Mouse (Mus musculus) kidney, adult 11 months (tissue): ENCODE data around the gene C1qtnf5.

Source experiments
- DNase-seq: peaks from one replicate; pipeline ENCODE4 v3.0.0; 2022

The C1qtnf5 gene

DNA sequence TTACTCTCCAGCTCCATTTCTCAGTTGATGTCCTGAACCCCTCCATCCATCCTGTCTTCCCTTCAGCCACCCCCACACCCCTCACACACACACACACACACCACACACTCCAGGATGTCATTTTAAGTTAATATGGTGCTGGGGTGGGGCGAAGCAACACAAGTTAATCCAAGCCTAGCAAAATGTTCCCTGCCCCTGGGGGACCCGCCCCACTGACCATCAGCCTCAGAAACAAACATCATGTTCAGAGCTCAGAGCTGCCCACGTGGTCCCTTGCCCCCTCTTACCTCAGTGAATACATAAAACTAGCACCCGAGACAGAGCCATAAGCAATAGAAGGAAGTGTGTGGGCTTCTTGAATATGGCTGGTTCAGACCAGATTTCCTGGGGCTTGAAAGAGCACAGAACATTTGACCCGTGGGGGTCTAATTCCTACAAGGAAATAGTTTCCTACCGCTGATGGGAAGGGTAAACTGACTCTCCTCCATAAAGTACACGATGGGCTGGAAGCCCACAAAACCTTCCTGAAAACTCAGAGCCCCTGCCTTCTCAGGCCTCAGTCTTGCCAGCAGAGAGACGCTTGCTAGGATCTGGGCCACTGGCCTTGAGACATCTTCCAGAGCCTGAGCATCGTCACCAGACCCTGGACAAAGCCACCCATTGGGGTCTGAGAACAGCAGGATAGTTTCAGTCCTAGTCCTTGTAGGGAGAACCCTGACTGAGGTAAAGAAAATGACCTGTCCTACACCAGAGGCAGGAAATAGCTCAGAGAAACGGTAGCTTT lies 26.9 kb upstream of the C1qtnf5 start:
- peak; percentile 94 for DNase-seq

DNA sequence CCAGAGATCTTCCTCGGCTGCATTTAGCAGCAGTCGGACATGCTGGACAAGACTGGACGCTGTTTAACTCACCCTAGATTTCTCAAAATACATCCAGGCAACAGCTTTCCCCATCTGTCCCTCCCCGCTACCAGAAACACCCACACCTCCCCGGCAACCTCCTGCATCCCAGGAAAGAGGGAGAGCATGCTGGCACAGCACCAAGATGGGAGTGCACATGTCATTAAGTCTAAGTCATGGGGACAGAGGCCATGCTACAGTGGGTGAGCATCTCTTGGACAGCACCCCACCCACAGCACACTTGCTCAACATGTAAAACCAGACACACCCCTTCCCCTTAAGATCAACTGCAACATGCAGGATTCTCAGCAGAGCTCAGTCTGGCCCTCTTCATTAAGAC lies 26.1 kb upstream of the C1qtnf5 start:
- peak; percentile 62 for DNase-seq

DNA sequence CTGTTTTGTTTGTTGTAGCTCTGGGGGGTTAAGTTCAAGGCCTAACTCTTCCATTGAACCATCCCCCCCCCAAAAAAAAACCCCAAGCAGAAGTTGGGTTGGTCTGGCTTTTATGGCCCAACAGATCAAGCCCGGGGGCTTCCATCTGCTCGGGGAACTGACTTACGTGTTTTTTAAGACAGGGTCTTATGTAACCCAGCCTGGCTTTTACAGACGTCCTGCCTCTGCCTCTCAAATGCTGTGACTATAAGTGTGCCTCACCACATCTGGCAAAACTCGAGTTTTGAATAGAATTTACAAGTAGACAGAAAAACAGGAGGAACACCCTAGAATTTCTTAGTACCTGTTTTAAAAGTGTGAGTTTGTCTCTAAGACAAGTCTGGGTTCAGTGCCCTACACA lies 25.5 kb upstream of the C1qtnf5 start:
- DNase-seq, result peak; percentile 1

DNA sequence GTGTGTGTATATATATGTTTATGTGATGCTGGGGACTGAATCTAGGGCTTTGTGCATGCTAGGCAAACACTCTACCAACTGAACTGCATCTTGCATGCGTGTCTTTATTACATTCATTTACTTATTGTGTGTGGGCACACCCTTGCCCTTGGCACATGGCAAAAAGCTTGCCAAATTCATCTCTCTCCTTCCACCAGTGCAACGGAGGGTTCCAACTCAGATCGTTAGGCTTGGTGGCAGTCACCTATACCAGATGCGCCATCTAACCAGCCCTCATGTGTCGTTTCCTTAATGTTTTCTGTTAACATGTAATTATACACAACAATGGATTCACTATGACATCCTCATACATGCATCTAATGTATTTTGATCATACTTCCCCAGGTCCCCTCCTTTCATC lies 24.8 kb upstream of the C1qtnf5 start:
- no peak for DNase-seq

DNA sequence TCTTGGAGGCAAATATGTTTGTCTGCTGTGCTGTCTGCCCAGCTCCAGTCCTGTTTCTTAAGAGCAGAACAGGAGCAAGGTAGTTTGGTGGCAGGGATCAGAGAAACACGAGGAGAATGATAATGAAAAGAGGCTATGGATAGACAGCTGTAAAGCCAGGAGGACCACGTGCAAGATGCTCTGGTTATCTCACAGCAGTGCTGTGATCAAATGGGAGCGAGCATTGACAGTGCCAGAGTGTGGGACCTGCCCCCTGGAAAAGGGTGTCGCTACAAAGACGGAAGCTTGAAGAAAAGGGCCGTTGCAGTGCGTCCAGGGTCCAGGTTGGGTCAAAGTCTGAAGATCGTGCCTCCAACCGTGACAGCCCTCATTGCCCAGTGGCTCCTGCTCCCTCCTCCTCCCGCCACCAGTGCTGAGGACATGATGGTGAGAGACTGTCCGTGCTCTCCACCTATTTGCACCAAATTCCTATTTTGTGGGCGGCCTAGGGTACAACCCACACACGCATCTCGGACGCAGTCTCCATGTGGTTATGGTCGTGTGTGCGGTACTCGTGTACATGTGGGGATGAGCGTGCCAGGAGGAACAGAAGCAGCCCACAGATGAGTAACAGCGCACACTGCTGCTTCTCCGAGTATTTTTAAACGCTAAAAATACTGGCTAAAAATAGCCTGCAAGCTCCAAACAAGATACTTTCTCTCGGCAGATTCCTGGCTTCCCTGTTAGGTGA lies 23.5 kb upstream of the C1qtnf5 start:
- DNase-seq, result peak; percentile 92

DNA sequence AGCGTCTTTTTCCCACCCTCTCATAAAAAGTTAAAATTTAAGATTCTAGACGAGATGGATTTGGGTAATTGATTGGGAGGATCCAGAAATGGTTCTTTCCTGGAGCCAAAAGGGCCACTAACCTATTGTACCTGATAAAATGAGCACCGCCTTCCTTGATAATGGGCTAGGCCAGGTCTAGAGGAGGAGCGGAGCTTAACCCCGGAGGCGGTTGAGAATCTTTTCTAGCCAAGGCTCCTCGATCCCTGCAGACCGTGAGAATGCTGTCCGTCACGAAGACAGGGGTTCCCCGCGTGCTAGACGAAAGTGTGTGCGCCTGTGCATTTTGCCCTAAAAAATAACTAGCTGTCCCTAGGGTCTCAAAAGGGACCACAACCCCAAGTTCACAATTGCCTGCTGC lies 22.8 kb upstream of the C1qtnf5 start:
- DNase-seq, result no peak

DNA sequence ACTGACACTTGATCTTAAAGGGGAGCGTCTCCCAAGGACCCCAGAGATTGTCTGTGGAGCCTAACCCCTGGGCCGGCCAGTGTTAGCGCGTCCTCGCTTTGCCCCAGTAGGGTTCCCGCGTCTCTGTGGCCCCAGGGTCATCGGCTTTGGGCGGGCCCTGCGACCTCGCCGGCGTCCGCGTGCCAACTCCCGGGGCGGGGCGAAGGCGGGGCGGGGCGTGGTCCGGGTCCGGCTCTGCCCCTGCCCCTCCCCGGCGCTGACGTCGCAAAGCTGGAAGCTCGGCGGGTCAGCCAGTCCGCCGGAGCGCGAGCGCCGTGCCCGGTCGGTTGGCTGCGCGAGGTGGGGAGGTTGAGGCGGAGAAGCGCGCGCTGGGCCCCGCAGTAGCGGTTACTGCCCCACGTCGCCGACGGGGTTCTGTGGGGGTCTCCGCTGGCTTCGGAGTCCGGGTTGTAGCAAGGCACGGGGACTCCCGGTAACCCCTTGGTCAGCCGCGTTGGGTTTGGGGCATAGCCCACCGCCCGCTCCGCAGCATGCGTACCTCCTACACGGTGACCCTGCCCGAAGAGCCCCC lies 22.3 kb upstream of the C1qtnf5 start:
- peak; percentile 96 for DNase-seq

DNA sequence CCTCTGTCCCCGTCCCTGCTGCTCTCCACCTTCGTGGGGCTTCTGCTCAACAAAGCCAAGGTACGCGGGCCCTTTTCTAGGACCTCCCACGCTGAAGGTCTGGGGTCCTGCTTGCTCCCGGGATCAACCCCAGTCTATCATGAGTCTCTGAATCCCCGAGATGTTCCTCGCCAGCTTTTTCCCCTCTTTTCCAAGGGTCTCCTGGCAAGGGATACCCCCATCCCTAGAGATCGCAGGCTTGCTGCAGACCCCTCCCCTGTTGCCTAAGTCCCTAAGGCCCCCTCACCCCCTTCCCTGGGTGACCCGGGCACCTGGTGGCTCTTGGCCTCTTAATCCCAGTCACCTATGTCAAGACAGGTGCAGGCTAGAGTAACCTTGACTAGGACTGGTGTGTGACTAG lies 21.8 kb upstream of the C1qtnf5 start:
- peak; percentile 40 for DNase-seq

DNA sequence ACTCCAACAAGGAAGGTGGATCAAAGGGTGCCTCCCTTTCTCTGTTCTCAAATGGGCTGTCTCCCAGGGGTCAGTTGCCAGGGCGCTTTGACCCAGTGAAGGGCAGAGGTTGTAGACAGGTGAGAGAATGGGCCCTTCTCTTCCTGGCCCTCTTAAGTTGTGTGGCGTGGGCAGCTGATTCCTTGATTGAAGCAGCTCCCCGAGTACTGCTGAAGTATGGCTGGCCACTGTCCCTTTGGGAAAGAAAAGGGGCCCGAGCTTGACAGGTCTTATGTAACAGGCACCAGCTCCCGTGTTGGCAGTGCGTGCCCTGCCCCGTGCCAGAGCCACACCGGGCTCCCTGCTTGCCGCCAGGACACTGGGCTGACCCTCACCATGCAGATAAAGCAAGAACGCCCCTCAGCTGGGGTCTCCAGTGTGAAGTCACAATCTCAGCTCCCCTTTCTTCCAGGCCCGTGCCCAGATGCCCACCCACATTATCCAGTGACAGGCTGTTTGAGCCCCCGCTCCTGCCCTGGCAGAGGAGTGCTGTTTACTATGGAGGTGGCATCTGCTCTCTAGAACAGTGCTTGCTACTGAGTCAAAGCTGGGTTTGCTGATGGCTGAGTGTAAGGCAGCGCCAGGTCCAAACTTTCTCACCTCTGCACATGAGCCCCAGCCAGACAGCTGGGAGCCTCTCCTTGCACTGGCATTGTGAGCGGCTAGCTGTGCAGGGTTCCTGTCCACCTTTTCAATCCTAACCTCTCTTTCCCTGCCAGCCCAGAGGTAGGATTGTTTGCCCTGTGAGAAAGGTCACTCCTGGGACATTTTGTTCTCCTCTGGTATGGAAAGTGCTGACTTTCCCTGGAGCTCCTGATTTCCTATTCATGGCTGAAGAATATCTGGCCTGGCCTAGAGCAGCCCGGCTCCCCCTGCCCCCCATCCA lies 21.0 kb upstream of the C1qtnf5 start:
- DNase-seq, result peak; percentile 87

DNA sequence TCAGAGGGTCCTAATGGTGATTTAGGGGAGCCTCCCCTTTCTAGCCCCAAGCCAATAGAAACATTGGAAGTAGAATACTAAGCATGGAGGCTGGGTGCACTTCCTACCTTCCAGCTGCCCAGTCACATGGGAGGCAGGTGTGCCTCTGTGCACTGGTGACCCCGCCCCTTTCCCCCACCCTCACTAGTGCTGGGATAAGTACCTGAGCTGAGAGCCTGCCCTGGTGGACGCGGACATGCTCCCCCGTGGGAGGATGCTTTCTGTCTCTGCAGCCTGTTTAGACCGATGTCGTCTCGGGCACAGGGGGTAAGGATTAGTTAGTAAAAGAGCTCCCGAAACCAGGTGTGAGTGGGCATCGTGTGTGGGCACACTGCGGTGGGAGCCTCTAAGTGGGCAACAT lies 20.1 kb upstream of the C1qtnf5 start:
- DNase-seq, result peak; percentile 77

DNA sequence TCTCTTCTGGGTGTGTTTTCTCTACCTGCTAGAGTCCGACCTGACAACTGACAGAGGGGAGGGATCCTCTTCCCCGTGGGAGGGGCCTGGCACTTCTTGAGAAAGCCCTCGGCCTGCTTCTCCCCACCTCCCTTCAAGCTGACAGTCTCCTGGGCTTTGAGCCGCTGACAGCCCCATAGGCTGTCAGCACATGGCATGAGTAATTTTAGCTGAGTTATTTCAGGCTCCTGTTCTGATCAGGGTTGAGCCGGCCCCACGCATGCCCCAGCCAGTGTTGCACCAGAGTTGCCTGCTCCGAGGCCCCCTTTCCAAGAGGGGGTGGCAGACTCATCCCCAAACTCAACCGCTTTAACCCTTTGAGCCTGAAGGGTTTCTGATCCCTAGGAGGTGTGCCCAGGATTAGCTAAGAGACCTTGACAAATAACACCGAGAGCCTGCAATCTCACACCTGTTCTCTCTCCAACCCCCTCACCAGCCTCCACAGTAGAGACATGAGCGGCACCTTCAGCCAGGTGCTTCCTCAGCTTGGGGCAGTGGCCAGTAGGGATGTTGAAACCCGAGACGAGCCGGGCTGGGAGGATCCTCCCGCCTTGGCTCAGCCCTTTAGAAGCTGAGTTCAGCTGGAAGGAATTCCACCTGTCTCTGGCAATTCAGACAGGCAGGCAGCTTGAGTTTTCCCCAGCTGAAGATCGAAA lies 19.1 kb upstream of the C1qtnf5 start:
- peak; percentile 64 for DNase-seq

DNA sequence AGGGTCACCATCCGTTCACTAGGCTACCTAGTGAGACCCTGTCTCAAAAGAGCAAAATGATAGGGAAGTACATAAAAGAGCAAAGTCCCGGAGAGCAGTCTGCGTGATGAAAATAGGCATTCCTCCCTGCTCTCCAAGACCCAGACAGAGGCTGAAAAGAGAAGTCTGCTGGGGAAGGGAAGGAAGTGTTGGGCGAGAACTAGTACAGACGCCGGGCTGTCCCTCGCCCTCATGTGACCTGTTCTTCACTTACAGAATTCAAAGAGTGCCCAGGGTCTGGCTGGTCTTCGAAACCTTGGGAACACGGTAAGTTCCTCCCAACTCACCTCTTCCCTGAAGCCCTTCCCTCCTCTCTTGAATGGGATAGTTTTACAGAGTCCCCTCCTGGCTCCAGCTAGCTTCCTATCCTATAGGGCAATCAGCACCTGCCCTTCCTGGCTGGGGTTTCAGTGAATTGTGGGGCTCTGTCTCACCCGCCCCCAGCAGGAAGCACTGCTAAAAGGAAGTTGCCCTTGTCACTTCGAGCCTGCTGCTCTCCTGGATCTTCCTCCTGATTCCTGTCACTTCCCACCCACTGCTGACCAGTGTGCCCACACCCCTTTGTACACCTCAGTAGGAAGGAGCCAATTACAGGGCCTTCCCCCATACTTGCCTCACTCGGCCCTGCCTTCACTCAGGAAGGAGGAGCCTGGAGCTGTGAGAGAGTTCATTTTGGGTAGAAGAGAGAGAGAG lies 18.0 kb upstream of the C1qtnf5 start:
- DNase-seq, result no peak

DNA sequence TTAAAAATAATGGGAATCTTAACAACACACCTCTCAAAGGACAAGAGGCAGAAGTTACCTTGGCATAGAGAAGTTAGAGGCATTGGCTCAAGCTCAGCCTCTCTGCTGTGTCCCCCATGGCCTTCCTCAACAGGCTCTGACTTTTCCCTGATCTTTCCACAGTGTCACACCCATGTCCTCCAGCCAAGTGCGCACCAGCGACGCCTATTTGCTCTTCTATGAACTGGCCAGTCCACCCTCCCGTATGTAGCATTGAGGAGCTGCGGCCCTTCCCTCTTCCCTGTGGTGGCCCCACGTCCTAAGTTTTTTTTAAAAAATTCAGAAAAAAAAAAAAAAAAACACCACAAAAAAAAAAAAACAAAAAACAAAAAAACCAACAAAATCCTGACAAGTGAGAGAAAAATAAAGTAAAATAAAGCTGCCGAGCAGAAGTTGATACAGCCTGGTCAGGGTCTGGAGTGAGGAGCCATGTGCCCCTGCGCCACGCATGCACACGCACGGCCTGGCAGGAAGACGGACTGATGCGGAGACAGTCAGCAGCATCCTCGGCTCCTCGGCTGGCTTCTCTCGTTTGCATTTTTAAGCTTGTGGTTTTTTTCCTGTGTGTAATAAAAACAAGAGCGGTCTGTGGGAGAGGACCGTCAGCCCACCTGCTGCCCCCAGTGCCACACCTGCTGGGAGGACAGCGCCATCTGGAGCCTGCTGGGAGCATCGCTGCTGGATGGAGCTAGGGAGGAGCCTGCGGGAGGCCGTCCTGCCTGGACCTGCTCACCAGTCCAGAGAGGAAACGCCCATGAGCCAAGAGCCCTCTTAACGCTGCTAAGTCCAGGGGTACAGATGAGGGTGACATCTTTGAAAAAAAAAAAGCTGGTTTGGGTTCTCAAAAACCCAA lies 13.2 kb upstream of the C1qtnf5 start:
- peak; percentile 81 for DNase-seq

DNA sequence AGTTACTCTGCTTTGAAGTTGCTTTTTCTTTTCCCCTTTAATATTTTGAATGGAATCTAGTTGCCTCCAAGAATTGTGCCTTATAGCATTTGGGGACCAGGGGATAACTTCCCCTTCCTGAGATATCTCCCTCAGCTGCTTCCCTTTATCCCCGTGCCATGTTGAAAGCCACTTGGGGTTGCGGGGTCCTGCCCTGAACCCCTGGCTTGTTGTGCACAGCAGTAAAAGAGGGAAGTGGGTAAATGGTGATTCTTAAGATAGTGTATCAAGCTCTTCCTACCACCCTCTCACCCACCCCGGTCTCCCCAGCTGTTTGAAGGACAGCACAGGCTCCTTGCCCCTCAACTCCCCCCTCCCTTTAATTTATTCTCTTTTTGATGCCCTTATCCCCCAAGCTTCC lies 12.3 kb upstream of the C1qtnf5 start:
- no peak for DNase-seq

DNA sequence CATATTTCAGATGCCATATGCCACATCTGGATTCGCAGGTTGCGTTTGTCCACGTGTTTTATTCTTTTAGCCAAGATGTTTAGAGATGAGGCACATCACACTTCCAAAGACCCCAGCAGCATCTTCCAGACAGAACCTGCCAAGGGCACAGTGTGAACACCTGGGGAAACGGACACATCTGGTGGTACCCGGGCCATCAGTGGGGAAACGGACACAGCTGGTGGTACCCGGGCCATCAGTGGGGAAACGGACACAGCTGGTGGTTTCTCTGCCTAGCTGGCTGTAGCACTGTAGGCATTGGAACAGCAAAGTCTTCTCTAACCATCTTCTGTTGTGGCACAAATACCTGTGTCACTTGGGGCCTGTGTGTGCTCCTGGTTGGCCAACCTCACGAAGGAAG lies 11.3 kb upstream of the C1qtnf5 start:
- no peak for DNase-seq

DNA sequence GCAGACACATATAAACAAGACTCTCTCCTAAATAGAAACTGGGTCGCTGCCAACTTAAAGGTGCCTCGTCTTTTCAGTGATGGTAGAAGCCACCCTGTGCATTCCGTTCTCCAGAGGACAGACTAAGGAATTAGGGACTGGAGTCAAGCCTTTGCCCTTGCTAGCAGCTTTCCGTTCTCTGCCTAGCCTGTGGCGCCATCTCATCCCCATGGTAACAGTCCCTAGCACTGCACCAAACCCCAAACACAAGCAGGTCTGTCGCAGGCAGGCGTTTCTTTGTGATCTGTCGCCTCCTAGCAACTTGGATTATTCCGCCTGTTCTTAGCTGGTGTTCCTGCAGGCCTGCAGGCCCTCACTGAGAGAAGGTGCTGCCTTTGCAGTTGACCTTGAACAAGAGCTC lies 10.5 kb upstream of the C1qtnf5 start:
- peak; percentile 67 for DNase-seq

DNA sequence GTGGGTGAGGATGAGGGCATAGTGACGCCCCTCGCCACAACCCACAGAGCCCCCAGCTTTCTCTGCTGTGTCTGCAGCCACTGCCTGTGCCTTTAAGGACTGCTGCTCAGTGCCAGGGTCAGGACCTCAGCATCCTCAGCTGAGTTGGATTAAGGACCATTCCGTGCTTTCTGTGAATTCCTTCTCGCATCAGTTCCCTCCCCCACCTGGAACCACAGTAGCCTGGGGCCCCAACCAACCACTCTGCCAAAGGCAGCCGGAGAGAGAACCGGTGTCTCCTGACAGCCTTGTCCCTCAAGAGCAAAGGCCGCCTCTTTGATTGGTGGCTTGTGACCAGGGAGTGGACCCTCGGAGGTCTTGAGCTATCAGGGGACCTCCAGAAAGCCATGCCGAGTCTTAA lies 5.6 kb upstream of the C1qtnf5 start, which contains the start of gene Mfrp:
Gene Mfrp (plus strand): TSS at position 240 of the 400 bp plus-strand sequence.
- DNase-seq, result no peak

DNA sequence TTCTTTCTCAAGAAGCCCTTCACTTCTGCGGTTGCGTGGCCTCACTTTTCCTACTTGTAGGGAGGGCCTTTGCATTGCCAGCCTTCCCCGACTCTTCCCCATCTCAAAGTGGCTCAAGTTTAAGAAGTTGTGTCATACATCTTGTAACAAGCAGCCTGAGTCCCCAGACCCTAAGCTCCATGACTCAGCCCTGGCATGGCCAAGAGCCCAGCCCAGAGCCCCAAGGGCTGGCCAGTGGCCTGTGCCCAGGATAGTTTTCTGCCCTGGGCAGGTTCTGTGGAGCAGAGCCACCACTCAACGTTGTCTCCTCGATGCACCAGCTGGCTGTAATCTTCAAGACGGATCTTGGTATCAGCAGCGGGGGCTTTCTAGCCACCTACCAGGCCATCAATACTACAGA lies 2.2 kb upstream of the C1qtnf5 start:
- no peak for DNase-seq

DNA sequence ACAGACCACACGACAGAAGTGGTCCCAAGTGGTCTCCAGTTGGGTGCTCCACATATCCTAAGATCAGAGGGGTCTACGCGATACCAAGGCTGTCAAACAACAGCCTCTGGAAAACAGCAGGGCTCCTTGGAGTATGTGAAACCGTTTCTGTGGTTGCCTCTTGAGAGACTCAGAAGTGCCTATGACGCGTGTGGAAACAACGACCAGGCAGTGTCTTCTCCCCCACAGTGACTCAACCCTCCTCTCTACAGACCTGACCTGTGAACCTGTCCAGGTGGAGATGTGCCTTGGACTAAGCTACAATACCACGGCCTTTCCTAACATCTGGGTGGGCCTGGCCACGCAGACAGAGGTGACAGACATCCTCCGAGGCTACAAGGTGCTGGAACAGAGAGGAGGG lies 1.3 kb upstream of the C1qtnf5 start:
- no peak for DNase-seq

DNA sequence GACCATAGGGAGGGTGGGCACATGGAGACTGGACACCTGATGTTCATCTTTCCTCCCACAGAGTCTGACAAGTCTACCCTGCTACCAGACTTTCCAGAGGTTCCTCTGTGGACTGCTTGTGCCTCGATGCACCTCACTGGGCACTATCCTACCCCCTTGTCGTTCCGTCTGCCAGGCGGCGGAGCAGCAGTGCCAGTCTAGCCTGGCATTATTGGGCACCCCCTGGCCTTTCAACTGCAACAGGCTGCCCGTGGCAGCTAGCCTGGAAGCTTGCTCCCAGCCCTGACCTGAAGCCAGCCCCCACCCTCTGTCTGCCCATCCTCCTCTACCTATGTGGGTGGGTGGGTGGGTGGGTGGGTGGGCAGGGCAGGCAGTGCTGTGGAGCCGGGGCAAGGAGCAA lies 863 bp upstream of the C1qtnf5 start:
- no peak for DNase-seq

DNA sequence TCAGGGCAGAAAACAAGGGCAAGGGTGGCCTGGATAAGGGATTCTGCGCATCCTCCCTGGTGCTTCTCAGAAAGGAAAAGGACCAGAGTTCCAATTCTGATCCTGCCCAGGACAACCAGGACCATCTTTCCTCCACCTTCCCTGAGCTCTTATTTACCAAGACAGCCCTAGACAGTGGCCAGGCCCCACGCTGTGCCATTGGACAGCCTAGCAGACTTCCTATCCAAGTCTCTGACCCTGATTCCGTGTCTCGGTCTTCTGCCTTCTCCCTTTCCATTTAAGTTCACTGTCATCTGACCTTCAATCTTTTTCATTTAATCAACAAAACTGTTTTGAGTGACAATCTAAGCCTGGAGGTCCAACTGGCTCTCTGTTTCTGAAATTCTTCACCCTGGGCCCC lies 449 bp upstream of the C1qtnf5 start:
- no peak for DNase-seq
